Mouse (Mus musculus): ENCODE measurements around the gene Obsl1.

GRCm38 (mm10) chr1:75544351-75544750 is 38.1 kb upstream of the Obsl1 start:
- no peak for TF ChIP-seq CTCF (IDR thresholded peaks at IDR 0.05; ENCODE audit: borderline replicate concordance, control insufficient read depth, extremely low read depth, insufficient read depth, low read length, poor library complexity)
- TF ChIP-seq POLR2A (IDR thresholded peaks at IDR 0.05; ENCODE audit: control insufficient read depth, extremely low read depth, insufficient read depth, low read length, poor library complexity), result no peak

Data from thymus, adult 2 months (tissue).